Mouse (Mus musculus) ovary, adult 10 weeks (tissue): Measurements from ENCODE around the gene Ankrd33. TPM values are rescaled to one million over a fixed set of nuclear protein-coding genes. Genes with fewer than 3 reads are reported as not detected.

Experiments used
- polyA plus RNA-seq: library from polyadenylated mRNA; stranded (reverse); fragments of 350-450 nt; fragmentation: Illumina TruSeq; extraction: RNeasy Lipid Tissue Mini Kit (QIAGEN cat#74804); gene quantifications from one replicate; pipeline ENCODE4 v1.2.3, GENCODE M21; 2014

The Ankrd33 gene
- polyA plus RNA-seq, result not detected

GRCm38 (mm10) chr15:101115511-101116110 is at the start of gene Ankrd33:
Gene Ankrd33 (plus strand): TSS chr15:101115755.

GRCm38 (mm10) chr15:101077813-101078730 is 37.5 kb upstream of the Ankrd33 start, which contains the start of gene Fignl2:
Gene Fignl2 (minus strand): TSS chr15:101078567.

GRCm38 (mm10) chr15:101128181-101129089 is 12.9 kb downstream of the Ankrd33 start, which contains the start of gene Acvrl1:
Gene Acvrl1 (plus strand): TSS chr15:101128522.

Other genes with a start within 250 kb of the Ankrd33 start
- gene Scn8a, start 245.9 kb upstream of the Ankrd33 start, polyA plus RNA-seq, result 2.0 TPM
- not detected for gene Gm47841, start 68.4 kb upstream of the Ankrd33 start, polyA plus RNA-seq
- gene Fignl2, start 37.2 kb upstream of the Ankrd33 start, polyA plus RNA-seq, result 1.1 TPM
- 1.4 TPM for gene Acvrl1, start 12.8 kb downstream of the Ankrd33 start, polyA plus RNA-seq
- 8.6 TPM for gene Acvr1b, start 58.3 kb downstream of the Ankrd33 start, polyA plus RNA-seq
- 0.60 TPM for gene Grasp, start 108.4 kb downstream of the Ankrd33 start, polyA plus RNA-seq
- gene Nr4a1, start 138.5 kb downstream of the Ankrd33 start, polyA plus RNA-seq, result 2.3 TPM
- gene Atg101, start 168.5 kb downstream of the Ankrd33 start, polyA plus RNA-seq, result not detected
- gene 6030408B16Rik, start 177.5 kb downstream of the Ankrd33 start, polyA plus RNA-seq, result 1.1 TPM